Mouse (Mus musculus) CH12.LX (cell line): ENCODE data around the gene Morn5.

Experiments used
- CTCF ChIP-seq, 2 experiments: IDR thresholded peaks in 1 of 2; conservative IDR thresholded peaks in 1 of 2; 2 replicates each; pipeline ENCODE4 v1.5.1; 2011 to 2012; ENCODE audit warnings: low read depth in 2 of 2, low read length in 2 of 2, improper control_type of control experiment in 1 of 2, inconsistent platforms in 1 of 2, mild to moderate bottlenecking in 1 of 2, moderate library complexity in 1 of 2
- ETS1 ChIP-seq: conservative IDR thresholded peaks from 2 replicates; pipeline ENCODE4 v1.6.1; 2012; ENCODE audit warnings: low read depth, mild to moderate bottlenecking, inconsistent platforms, low read length, improper control_type of control experiment, moderate library complexity
- IRF4 ChIP-seq: IDR thresholded peaks from 2 replicates; pipeline ENCODE4 v1.6.1; 2014; ENCODE audit warnings: low read depth, mild to moderate bottlenecking, inconsistent platforms, low read length, improper control_type of control experiment
- JUN ChIP-seq: IDR thresholded peaks from 2 replicates; pipeline ENCODE4 v1.6.1; 2011; ENCODE audit warnings: low read depth, mild to moderate bottlenecking, low read length, improper control_type of control experiment, moderate library complexity; ENCODE audit not compliant: insufficient read depth
- JUND ChIP-seq: conservative IDR thresholded peaks from 2 replicates; pipeline ENCODE4 v1.6.1; 2011; ENCODE audit warnings: low read depth, low read length, improper control_type of control experiment
- MAZ ChIP-seq: IDR thresholded peaks from 2 replicates; pipeline ENCODE4 v1.6.1; 2012; ENCODE audit warnings: low read depth, mild to moderate bottlenecking, inconsistent platforms, low read length, improper control_type of control experiment, moderate library complexity
- MYC ChIP-seq: IDR thresholded peaks from 2 replicates; pipeline ENCODE4 v1.6.1; 2011; ENCODE audit warnings: low read depth, mild to moderate bottlenecking, improper control_type of control experiment, low read length
- NELFE ChIP-seq: IDR thresholded peaks from 2 replicates; pipeline ENCODE4 v1.6.1; 2011; ENCODE audit warnings: low read depth, low read length, improper control_type of control experiment
- POLR2AphosphoS2 ChIP-seq: IDR thresholded peaks from 2 replicates; pipeline ENCODE4 v1.6.1; 2011; ENCODE audit warnings: low read depth, low read length, improper control_type of control experiment
- UBTF ChIP-seq: IDR thresholded peaks from 2 replicates; pipeline ENCODE4 v1.6.1; 2012; ENCODE audit warnings: low read depth, mild to moderate bottlenecking, inconsistent platforms, low read length, improper control_type of control experiment, moderate library complexity
- USF1 ChIP-seq: IDR thresholded peaks from 2 replicates; pipeline ENCODE4 v1.6.1; 2014; ENCODE audit warnings: low read depth, mild to moderate bottlenecking, inconsistent platforms, low read length, improper control_type of control experiment
- ZKSCAN1 ChIP-seq: IDR thresholded peaks from 2 replicates; pipeline ENCODE4 v1.6.1; 2012; ENCODE audit warnings: low read depth, inconsistent platforms, low read length, improper control_type of control experiment, borderline replicate concordance

DNA sequence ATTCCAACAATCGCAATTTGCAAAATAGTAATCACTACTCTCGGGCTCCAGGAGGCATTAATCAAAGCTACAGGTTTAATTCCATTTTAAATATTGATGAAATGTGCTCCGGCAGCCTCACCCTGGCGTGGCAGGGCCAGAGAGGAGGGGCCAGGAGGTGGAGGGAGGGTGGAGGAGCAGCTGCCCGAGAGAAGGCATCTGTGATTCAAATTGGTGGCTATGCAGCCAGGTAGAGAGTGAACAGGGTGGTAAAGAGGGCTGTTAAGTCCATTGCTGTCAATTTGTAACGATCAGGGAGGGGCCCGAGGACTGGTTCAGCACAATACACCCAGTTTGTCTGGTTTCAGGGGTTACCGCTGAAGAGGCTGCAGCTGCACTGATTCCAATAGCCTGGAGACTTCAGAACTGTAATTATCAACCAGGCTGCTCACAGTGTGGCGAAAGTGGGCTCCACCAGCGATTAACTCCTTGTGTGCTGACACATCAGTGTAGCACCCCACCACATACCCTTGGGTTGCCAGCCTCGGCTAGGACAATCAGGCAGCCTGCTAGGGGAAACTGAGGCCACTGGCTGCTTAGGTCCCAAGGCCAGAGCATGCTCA lies 28.0 kb downstream of the Morn5 start:
- TF ChIP-seq POLR2AphosphoS2 (no peak), CTCF (conservative IDR thresholded peaks at IDR 0.05 in 1 of 2, IDR thresholded peaks at IDR 0.05 in 1 of 2; ENCODE audit: low read depth in 2 of 2, low read length in 2 of 2) (no peak), ETS1 (no peak), UBTF (no peak), NELFE (no peak), JUND (no peak), MAZ (no peak), USF1 (no peak), MYC (no peak), JUN (no peak), IRF4 (no peak), ZKSCAN1 (no peak)
